Mouse (Mus musculus): ENCODE measurements around the gene Lrrc8e. TPM values are rescaled to one million over a fixed set of nuclear protein-coding genes. Genes with fewer than 3 reads are reported as not detected.

Gene Lrrc8e
- polyA plus RNA-seq, 1 experiment from 2014 or later = 1.8 TPM

DNA sequence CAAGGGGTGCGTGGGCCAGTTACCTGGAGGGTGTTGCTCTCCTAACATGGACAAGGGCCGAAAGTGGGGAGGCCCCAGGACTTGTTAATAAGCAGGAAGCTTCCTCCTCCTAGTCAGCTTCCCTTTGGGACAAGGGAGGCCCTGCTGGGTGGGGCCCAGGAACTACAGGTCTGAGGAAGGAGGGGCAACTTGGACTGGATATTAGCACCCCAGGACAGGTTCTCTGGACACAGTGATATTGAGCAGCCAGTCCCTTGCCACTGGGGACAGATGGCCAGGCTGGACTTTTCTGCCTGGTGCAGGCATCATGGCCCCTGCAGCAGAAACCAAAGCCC lies 19.6 kb upstream of the Lrrc8e start:
- Histone ChIP-seq H3K4me1 (replicated peaks; ENCODE audit: insufficient read depth, low read length) (no peaks in the 10 kb centered on the region), H3K9me3 (replicated peaks; ENCODE audit: low read length) (no peaks in the 10 kb centered on the region), H3K36me3 (ENCODE audit: insufficient read depth, low read length) (0 out of 2 replicates have a peak, but pooled peaks cover 3% of the 10 kb centered on the region), H3K27me3 (ENCODE audit: insufficient read depth, low read length) (no peaks in the 10 kb centered on the region), H3K4me2 (ENCODE audit: low read length) (no peak overlapping the region), H3K27ac (no peak overlapping the region), H3K9ac (ENCODE audit: low read depth, low read length) (no peak overlapping the region), H3K4me3 (replicated peaks; ENCODE audit: low read depth, low read length) (no peak overlapping the region)
- 67% methylated on average over 2 of the region's 2 CpGs for WGBS
- DNase-seq (ENCODE audit: low spot score) (no peak), ATAC-seq (replicated peaks; ENCODE audit: low FRiP score, low read depth) (no peak)
- no peak for TF ChIP-seq CTCF (IDR thresholded peaks at IDR 0.05; ENCODE audit: low read depth)

DNA sequence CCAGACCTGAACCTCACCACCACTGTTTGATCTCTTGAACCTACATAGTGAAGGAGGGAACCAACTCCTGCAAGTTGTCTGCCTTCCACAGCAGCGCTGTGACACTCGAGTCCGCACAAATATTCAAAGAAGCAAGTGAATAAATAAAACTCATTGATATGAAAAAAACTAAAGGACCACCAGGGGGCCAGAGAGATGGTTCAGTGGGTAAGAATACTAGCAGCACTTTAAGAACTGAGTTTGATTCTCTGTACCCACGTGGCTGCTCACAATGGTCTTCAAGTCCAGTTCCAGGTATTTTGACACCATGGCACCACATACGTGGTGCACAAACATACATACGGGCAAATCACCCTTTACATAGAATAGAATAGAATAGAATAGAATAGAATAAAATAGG lies 15.5 kb upstream of the Lrrc8e start:
- no peak for TF ChIP-seq CTCF (IDR thresholded peaks at IDR 0.05; ENCODE audit: low read depth)
- 0 out of 2 replicates have a peak, but pooled peaks cover 3% of the 10 kb centered on the region for H3K36me3 ChIP-seq (ENCODE audit: insufficient read depth, low read length)
- no peak overlapping the region for H3K4me3 ChIP-seq (replicated peaks; ENCODE audit: low read depth, low read length)
- H3K9me3 ChIP-seq (replicated peaks; ENCODE audit: low read length) = no peaks in the 10 kb centered on the region
- 0 out of 2 replicates have a peak, but pooled peaks cover 3% of the 10 kb centered on the region for H3K27me3 ChIP-seq (ENCODE audit: insufficient read depth, low read length)
- 77% methylated on average over 6 of the region's 6 CpGs for WGBS
- no peak overlapping the region for H3K4me2 ChIP-seq (ENCODE audit: low read length)
- H3K27ac ChIP-seq = no peak overlapping the region
- DNase-seq (ENCODE audit: low spot score) (no peak), ATAC-seq (replicated peaks; ENCODE audit: low FRiP score, low read depth) (no peak)
- no peak overlapping the region for H3K9ac ChIP-seq (ENCODE audit: low read depth, low read length)
- H3K4me1 ChIP-seq (replicated peaks; ENCODE audit: insufficient read depth, low read length) = peaks cover 20% of the 10 kb centered on the region

DNA sequence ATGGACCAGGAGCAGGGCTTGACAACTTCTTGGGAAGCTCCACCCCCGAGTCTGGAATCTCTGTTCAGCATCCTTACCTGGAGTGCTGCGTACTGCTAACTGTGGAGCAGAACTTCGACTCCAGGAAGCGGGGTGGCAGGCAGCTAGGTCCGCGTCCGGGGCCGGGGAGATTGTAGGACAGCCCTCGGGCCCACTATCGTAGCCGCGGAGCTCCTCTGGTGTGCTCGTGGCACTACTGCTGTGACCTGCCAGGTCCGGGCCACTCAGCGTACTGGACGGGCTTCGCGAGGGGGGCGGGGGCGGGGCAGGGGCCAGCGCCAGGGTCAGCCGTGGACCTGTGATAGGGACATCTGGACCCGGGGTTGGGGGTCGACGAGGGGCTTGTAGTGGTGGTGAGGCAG lies 13.8 kb upstream of the Lrrc8e start:
- H3K27ac ChIP-seq = no peak overlapping the region
- DNase-seq (ENCODE audit: low spot score) (no peak), ATAC-seq (replicated peaks; ENCODE audit: low FRiP score, low read depth) (peak; percentile 22)
- H3K4me2 ChIP-seq (ENCODE audit: low read length) = peak overlapping the region; percentile 83
- 0 out of 2 replicates have a peak, but pooled peaks cover 3% of the 10 kb centered on the region for H3K36me3 ChIP-seq (ENCODE audit: insufficient read depth, low read length)
- no peak for TF ChIP-seq CTCF (IDR thresholded peaks at IDR 0.05; ENCODE audit: low read depth)
- peak overlapping the region; percentile 40 for H3K4me3 ChIP-seq (replicated peaks; ENCODE audit: low read depth, low read length)
- peak overlapping the region; percentile 50; the same call in 1 of the 2 replicates for H3K9ac ChIP-seq (ENCODE audit: low read depth, low read length)
- 0 out of 2 replicates have a peak, but pooled peaks cover 3% of the 10 kb centered on the region for H3K27me3 ChIP-seq (ENCODE audit: insufficient read depth, low read length)
- H3K4me1 ChIP-seq (replicated peaks; ENCODE audit: insufficient read depth, low read length) = peaks cover 20% of the 10 kb centered on the region
- 0% methylated on average over 25 of the region's 25 CpGs for WGBS
- no peaks in the 10 kb centered on the region for H3K9me3 ChIP-seq (replicated peaks; ENCODE audit: low read length)

DNA sequence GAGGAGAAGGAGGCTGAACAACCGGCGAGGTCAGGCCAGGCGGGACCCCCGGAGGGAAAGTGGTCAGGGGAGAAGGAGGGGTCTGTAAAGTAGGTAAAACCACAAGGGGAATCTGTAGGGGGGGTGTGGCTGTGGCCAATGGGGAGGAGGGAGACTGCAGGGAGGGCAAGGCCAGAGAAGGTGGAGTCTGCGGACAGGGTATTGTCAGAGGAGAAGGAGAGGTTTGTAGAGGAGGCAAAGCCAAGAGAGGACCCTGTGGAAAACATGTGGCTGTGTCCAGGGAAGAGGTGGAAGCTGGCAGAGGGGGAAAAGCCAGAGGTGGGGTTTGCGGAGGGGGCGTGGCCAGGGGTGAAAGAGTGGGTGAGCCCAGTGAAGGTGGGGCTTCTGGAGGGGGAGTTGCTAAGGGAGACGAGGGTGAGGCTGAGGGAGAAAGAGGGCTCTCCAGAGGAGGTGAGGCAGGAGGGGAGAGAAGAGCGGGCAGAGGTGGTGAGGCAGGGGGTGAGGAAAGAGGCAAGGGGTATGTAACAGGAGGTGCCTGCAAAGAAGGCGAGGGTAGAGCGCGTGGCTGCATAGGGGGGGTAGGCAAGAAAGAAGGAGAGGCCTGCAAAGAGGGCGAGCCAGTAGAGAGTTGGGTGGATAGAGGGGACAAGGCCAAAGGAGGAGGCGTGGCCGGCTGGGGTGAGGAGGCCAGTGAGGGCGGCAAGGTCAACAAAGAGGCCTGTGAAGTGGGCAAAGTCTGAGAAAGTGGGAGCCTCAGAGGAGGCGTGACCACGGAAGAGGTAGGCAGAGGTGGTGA lies 13.2 kb upstream of the Lrrc8e start:
- peak overlapping the region; percentile 40 for H3K4me3 ChIP-seq (replicated peaks; ENCODE audit: low read depth, low read length)
- DNase-seq (ENCODE audit: low spot score) (peak; percentile 52), ATAC-seq (replicated peaks; ENCODE audit: low FRiP score, low read depth) (peak; percentile 60)
- H3K4me2 ChIP-seq (ENCODE audit: low read length) = peak overlapping the region; percentile 83
- WGBS = 7% methylated on average over 18 of the region's 18 CpGs
- H3K36me3 ChIP-seq (ENCODE audit: insufficient read depth, low read length) = 0 out of 2 replicates have a peak, but pooled peaks cover 3% of the 10 kb centered on the region
- H3K9ac ChIP-seq (ENCODE audit: low read depth, low read length) = peak overlapping the region; percentile 50; the same call in 1 of the 2 replicates
- H3K27me3 ChIP-seq (ENCODE audit: insufficient read depth, low read length) = 0 out of 2 replicates have a peak, but pooled peaks cover 6% of the 10 kb centered on the region
- no peak for TF ChIP-seq CTCF (IDR thresholded peaks at IDR 0.05; ENCODE audit: low read depth)
- H3K27ac ChIP-seq = no peak overlapping the region
- peaks cover 20% of the 10 kb centered on the region for H3K4me1 ChIP-seq (replicated peaks; ENCODE audit: insufficient read depth, low read length)
- H3K9me3 ChIP-seq (replicated peaks; ENCODE audit: low read length) = no peaks in the 10 kb centered on the region

DNA sequence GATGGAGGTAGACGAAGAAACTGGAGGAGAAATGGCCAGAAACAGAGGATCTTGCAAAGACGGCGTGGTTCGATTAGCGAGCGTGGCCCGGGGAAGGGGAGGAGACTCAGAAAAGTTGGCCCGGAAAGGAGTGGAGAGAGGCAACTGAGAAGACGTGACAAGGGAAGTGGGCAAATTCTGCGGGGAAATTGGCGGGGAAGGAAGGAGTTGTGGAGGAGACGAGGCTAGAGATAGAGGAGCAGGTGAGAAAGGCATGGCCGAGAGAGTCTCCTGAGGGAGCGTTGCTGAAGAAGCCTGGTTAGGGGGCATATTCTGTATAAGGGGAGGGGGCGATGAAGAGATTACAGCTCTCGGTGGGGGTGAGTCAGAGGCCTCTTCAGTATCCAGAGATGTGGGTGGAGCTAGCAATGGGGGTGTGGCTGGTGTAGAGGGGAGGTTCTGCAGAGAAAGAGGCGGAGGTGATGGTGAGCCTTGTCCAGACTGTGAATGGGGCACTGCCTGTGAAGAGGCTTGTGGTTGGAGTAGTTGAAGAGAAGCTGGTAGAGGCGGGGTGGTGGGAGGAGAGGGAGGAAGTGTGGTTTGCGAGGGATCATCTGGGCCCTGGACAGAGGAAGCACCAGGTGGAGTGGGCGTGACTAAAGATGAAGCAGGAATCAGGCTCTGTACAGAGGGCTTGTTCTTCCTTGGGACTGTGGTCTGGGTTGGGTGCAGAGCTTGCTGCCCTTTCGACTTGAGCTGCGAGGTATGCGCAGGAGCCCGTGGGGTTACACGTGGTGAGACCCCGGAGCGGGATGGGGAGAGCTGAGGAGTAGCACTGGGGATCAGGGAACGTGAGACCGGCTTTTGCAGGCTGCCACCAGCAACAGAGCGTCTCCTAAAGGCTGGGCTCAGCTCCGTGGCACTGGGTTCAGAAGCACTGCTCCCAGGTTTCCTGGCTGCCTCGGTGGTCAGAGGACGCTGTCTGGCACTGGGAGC lies 12.3 kb upstream of the Lrrc8e start:
- H3K4me2 ChIP-seq (ENCODE audit: low read length) = peak overlapping the region; percentile 83
- H3K36me3 ChIP-seq (ENCODE audit: insufficient read depth, low read length) = 0 out of 2 replicates have a peak, but pooled peaks cover 3% of the 10 kb centered on the region
- no peaks in the 10 kb centered on the region for H3K9me3 ChIP-seq (replicated peaks; ENCODE audit: low read length)
- WGBS = 15% methylated on average over 33 of the region's 33 CpGs
- DNase-seq (ENCODE audit: low spot score) (peak; percentile 67), ATAC-seq (replicated peaks; ENCODE audit: low FRiP score, low read depth) (peak; percentile 22)
- TF ChIP-seq CTCF (IDR thresholded peaks at IDR 0.05; ENCODE audit: low read depth) = no peak
- no peak overlapping the region for H3K27ac ChIP-seq
- 0 out of 2 replicates have a peak, but pooled peaks cover 7% of the 10 kb centered on the region for H3K27me3 ChIP-seq (ENCODE audit: insufficient read depth, low read length)
- H3K9ac ChIP-seq (ENCODE audit: low read depth, low read length) = 0 out of 2 replicates have a peak overlapping the region, but pooled peaks have one; percentile 5
- peaks cover 20% of the 10 kb centered on the region for H3K4me1 ChIP-seq (replicated peaks; ENCODE audit: insufficient read depth, low read length)
- peak overlapping the region; percentile 40 for H3K4me3 ChIP-seq (replicated peaks; ENCODE audit: low read depth, low read length)

DNA sequence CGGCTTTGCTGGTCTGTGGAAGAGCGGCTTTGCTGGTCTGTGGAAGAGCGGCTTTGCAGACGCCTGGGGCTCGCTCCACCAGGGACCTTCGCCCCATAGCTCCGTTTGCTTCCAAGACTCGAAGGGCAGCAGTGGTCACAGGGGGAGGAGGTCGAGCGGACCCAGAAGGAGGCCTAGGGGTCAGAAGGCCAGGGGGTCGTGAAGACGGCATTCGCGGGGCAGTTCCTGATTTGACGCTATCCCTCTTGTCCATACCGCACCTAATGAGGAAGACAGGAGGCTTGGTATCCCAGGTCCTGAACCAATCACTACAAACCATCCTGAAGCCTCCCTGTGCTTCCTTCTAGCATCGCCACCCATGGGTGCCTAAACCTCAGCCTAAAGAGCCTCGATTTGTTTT lies 10.3 kb upstream of the Lrrc8e start:
- no peak overlapping the region for H3K9ac ChIP-seq (ENCODE audit: low read depth, low read length)
- ATAC-seq (replicated peaks; ENCODE audit: low FRiP score, low read depth) (no peak), DNase-seq (ENCODE audit: low spot score) (no peak)
- H3K27ac ChIP-seq = no peak overlapping the region
- H3K4me1 ChIP-seq (replicated peaks; ENCODE audit: insufficient read depth, low read length) = peaks cover 20% of the 10 kb centered on the region
- peak overlapping the region; percentile 48 for H3K4me3 ChIP-seq (replicated peaks; ENCODE audit: low read depth, low read length)
- no peaks in the 10 kb centered on the region for H3K36me3 ChIP-seq (ENCODE audit: insufficient read depth, low read length)
- 7% methylated on average over 18 of the region's 18 CpGs for WGBS
- TF ChIP-seq CTCF (IDR thresholded peaks at IDR 0.05; ENCODE audit: low read depth) = no peak
- no peaks in the 10 kb centered on the region for H3K9me3 ChIP-seq (replicated peaks; ENCODE audit: low read length)
- 0 out of 2 replicates have a peak, but pooled peaks cover 7% of the 10 kb centered on the region for H3K27me3 ChIP-seq (ENCODE audit: insufficient read depth, low read length)
- peak overlapping the region; percentile 86 for H3K4me2 ChIP-seq (ENCODE audit: low read length)

Measured in kidney, postnatal 0 days (tissue).